Mouse (Mus musculus): ENCODE results near the gene Ppp3ca.

- no peak for TF ChIP-seq CTCF (IDR thresholded peaks at IDR 0.05; ENCODE audit: low read depth)
- TF ChIP-seq EP300 (IDR thresholded peaks at IDR 0.05; ENCODE audit: low read depth) = no peak
Observed at GRCm38 (mm10) chr3:136756137-136756536, 86.2 kb downstream of the Ppp3ca start.

Data from liver, embryonic 14.5 days (tissue).